Mouse (Mus musculus): ENCODE data around the gene Cerkl.

- TF ChIP-seq POLR2A (IDR thresholded peaks at IDR 0.05; ENCODE audit: borderline replicate concordance, insufficient read depth, low read length), result no peak
- no peak for TF ChIP-seq CTCF (IDR thresholded peaks at IDR 0.05; ENCODE audit: borderline replicate concordance, insufficient read depth, low read depth, low read length)
These were observed 25.9 kb upstream of the Cerkl start for GRCm38 (mm10) chr2:79482511-79482910.

Measured in cerebellum, adult 2 months (tissue).